Mouse (Mus musculus) G1E (cell line): Measurements from ENCODE around the gene Mfsd12. TPM values are rescaled to one million over a fixed set of nuclear protein-coding genes. Genes with fewer than 3 reads are reported as not detected.

Experiments
- ATAC-seq: 2 replicates; pipeline ENCODE4 v1.8.0; 2016; ENCODE audit warnings: mild to moderate bottlenecking; ENCODE audit not compliant: insufficient number of reproducible peaks, poor library complexity, low FRiP score, severe bottlenecking; ENCODE audit errors: extremely low read depth
- DNase-seq: peaks from one replicate; pipeline ENCODE4 v3.0.0; 2012; ENCODE audit warnings: low spot score
- H3K27me3 ChIP-seq: 2 replicates; pipeline ENCODE4 v1.6.1; 2012; ENCODE audit warnings: mild to moderate bottlenecking, low read length, inconsistent platforms; ENCODE audit not compliant: insufficient read depth
- H3K36me3 ChIP-seq: replicated peaks from 2 replicates; pipeline ENCODE3; 2012; ENCODE audit warnings: mild to moderate bottlenecking, inconsistent platforms
- H3K4me1 ChIP-seq: 2 replicates; pipeline ENCODE4 v1.6.1; 2012; ENCODE audit warnings: low read depth, low read length, inconsistent platforms, mixed read lengths; ENCODE audit not compliant: insufficient read depth
- H3K4me3 ChIP-seq: 2 replicates; pipeline ENCODE4 v1.5.1; 2012; ENCODE audit warnings: low read depth, mild to moderate bottlenecking, inconsistent platforms, low read length, moderate library complexity, mixed read lengths
- H3K9me3 ChIP-seq: replicated peaks from 2 replicates; pipeline ENCODE4 v1.6.1; 2012; ENCODE audit warnings: inconsistent platforms
- CTCF ChIP-seq: IDR thresholded peaks from 2 replicates; pipeline ENCODE4 v1.5.1; 2012; ENCODE audit warnings: low read depth, low read length, inconsistent platforms, mixed read lengths
- GATA1 ChIP-seq: IDR thresholded peaks from 2 replicates; pipeline ENCODE4 v1.6.1; 2012; ENCODE audit warnings: borderline replicate concordance, low read length, inconsistent platforms, mixed read lengths
- GATA2 ChIP-seq: IDR thresholded peaks from 2 replicates; pipeline ENCODE4 v1.6.1; 2012; ENCODE audit warnings: low read depth, low read length, inconsistent platforms, borderline replicate concordance
- POLR2AphosphoS5 ChIP-seq: IDR thresholded peaks from 2 replicates; pipeline ENCODE4 v1.6.1; 2012; ENCODE audit warnings: low read depth, low read length, inconsistent platforms; ENCODE audit not compliant: insufficient replicate concordance
- TAL1 ChIP-seq: conservative IDR thresholded peaks from 2 replicates; pipeline ENCODE4 v1.6.1; 2012; ENCODE audit warnings: low read depth, low read length, inconsistent platforms, mixed read lengths
- polyA plus RNA-seq: library from polyadenylated mRNA; stranded (reverse); fragments of >175 nt; gene quantifications from 2 replicates; pipeline ENCODE4 v1.2.3, GENCODE M21; 2012
- total RNA-seq, 2 experiments: library from RNA; stranded (forward) in 1 of 2; stranded (reverse) in 1 of 2; fragments of 200-1000 nt in 1 of 2; fragments of >200 nt in 1 of 2; fragmentation: Nextera tagmentation in 1 of 2; gene quantifications; 2 replicates each; pipeline ENCODE4 v1.2.3; 2014 to 2017

Gene Mfsd12
- total and polyA plus RNA-seq, 3 experiments: 13.1 to 46.7 (median 14.4) TPM

DNA sequence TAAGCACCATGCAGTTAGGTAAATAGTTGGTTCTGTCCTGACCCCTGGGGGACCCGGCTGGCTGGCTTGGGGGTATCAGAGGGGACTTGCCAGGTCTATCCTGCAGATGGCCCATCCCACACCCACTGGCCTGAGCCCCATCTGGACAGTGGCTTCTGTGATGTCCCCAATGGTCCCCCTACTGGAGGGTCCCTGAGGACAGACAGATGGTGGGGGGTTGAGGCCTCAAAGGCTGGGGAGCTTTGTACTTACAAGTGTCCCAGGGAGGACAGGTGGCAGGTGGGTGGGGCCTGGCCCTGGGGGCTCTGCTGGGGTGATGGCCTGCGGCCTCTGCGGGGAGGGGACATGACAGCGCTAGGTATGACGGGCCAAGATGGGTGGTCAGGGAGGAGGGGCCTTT, 42.0 kb downstream of the Mfsd12 start:
- H3K36me3 ChIP-seq: peaks cover 27% of the 10 kb centered on the region
- H3K27me3 ChIP-seq: peaks cover 35% of the 10 kb centered on the region; the same call in 1 of the 2 replicates
- no peak overlapping the region for H3K4me3 ChIP-seq
- no peak for DNase-seq
- H3K4me1 ChIP-seq: peaks cover 28% of the 10 kb centered on the region
- TF ChIP-seq TAL1 (no peak), POLR2AphosphoS5 (no peak)
- H3K9me3 ChIP-seq: no peaks in the 10 kb centered on the region
- no peak for ATAC-seq

DNA sequence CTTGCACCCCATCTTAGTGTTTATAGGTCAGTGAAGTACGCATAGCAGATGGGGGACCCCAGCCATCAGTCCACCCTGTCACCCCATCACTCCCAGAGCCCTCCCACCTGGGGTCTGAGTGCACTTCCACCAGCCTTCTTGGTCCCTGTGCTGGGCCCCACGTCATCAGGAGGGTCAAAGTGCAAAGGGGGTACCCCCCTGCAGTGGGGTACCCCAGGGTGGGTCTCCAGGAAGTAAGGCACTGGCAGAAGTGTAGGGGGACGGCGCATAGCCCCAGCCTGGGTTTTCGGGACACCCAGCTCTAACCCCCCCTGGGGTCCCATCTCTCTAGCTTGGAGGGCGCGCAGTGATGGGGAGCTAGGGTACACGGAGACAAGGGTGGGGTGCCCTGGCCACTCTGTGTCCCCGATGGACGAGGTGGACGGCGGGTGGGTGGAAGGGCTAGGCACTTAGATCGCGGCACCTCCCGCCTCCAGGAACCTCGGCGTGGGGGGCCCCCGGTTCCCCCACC, 42.6 kb downstream of the Mfsd12 start:
- H3K4me1 ChIP-seq: peaks cover 34% of the 10 kb centered on the region
- H3K36me3 ChIP-seq: peaks cover 32% of the 10 kb centered on the region
- ATAC-seq (no peak), DNase-seq (no peak)
- TF ChIP-seq POLR2AphosphoS5: no peak
- TF ChIP-seq GATA1: no peak
- no peak for TF ChIP-seq CTCF
- TF ChIP-seq TAL1: no peak
- TF ChIP-seq GATA2: no peak
- H3K27me3 ChIP-seq: peaks cover 35% of the 10 kb centered on the region; the same call in 1 of the 2 replicates
- no peaks in the 10 kb centered on the region for H3K9me3 ChIP-seq
- H3K4me3 ChIP-seq: no peak overlapping the region

DNA sequence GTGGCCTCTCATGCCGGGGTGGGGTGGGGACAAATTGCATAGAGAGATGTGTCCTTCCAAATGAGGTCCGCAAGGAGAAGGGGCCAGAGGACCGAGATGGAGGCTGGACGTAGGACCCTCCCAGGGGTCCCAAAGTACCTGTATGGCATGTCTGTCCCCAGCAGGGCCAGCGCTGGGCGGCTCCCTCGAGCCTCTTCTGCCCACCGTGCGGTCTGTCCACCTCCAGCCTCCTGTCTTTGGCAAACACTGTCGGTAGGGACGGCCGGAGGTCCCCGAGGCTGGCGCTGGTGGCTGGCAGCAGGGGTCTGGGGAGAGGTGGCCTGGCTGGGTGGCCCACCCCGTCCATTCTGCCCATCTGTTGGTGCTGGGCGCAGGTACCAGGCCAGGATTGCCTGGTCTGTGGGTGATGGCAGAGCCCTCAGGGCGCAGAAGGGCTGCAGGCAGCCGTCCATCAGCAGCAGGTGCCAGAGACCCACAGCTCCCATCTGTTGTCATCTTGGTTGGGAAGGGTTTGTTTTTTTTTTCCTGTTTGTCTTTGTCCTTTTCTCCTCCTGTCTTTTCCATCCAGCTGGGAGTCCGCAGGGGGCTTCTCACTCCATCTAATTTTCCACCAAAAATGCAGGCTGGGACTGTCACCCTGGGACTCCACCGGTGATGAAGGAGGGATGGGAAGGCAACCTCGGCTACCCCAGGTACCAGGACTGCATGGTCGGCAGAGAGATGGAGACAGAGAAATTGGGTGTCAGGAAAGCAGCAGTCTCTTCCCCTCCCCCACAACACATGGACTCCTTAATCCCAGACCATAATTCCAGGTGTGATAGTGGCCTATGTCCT, 43.3 kb downstream of the Mfsd12 start:
- no peak for ATAC-seq
- TF ChIP-seq CTCF: no peak
- no peak for TF ChIP-seq POLR2AphosphoS5
- no peak for TF ChIP-seq GATA2
- no peak for TF ChIP-seq GATA1
- no peak for TF ChIP-seq TAL1
- H3K36me3 ChIP-seq: peaks cover 35% of the 10 kb centered on the region
- H3K9me3 ChIP-seq: no peaks in the 10 kb centered on the region
- peaks cover 40% of the 10 kb centered on the region for H3K4me1 ChIP-seq
- peaks cover 35% of the 10 kb centered on the region; the same call in 1 of the 2 replicates for H3K27me3 ChIP-seq
- H3K4me3 ChIP-seq: no peak overlapping the region
- DNase-seq: no peak

DNA sequence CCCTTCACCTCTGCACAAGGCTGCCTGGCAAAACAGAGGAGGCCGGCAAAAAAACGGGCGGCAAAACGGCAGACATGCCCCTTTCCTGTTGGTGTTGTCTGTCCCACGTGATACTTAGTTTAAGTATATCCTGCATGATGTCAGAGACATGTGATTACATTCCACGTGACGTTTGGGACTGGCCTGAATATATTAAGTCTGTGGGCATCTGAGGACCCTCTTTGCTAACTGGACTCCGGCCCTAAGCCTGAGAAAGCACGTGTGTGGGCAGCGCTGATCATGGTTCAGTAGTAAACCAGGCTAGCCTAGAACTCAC, 43.9 kb downstream of the Mfsd12 start:
- peaks cover 45% of the 10 kb centered on the region for H3K4me1 ChIP-seq
- no peak for ATAC-seq
- H3K4me3 ChIP-seq: no peak overlapping the region
- H3K36me3 ChIP-seq: peaks cover 40% of the 10 kb centered on the region
- H3K27me3 ChIP-seq: peaks cover 37% of the 10 kb centered on the region; the same call in 1 of the 2 replicates
- no peak for DNase-seq
- no peaks in the 10 kb centered on the region for H3K9me3 ChIP-seq
- TF ChIP-seq TAL1 (no peak), GATA2 (no peak), GATA1 (no peak), POLR2AphosphoS5 (no peak), CTCF (no peak)

DNA sequence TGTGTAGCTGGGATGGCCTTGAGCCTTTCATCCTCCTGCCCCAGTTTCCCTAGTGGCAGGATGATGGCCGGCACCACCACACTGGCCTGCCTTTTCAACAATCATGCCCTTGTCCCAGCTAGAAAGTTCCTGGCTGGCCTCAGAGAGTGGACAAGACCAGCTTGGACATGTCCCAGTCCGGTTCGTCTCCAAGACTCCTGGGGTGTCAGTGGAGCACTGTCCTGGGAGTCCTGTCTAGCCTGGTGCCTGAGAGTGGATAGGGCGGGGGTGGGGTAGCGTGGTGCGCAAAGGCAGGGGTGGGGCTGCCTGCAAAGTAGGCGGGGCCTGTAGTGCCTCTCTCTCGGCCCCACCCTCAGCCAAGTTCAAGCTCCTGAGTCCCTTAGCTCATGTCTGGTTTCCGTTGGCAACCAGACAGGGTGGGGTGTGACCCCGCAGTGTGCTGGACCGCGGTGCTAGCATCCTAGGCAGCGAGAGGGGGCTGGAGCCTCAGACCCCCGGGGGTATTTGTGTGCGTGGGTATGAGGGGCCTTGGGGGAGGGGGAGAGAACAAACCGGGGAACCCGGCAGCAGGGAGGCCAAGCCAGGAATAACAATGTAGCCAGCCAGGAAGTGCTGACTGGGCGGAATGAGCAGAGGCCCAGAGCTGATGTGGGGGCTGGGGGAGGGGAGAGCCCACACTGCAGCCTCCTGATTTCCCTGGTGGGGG, 44.4 kb downstream of the Mfsd12 start:
- peak; percentile 79 for ATAC-seq
- Histone ChIP-seq H3K4me1 (peaks cover 51% of the 10 kb centered on the region), H3K4me3 (peak overlapping the region; percentile 20; the same call in 1 of the 2 replicates), H3K27me3 (peaks cover 40% of the 10 kb centered on the region; the same call in 1 of the 2 replicates), H3K36me3 (peaks cover 44% of the 10 kb centered on the region), H3K9me3 (no peaks in the 10 kb centered on the region)
- TF ChIP-seq GATA1 (no peak), POLR2AphosphoS5 (no peak), CTCF (no peak), TAL1 (no peak), GATA2 (no peak)
- DNase-seq: no peak

DNA sequence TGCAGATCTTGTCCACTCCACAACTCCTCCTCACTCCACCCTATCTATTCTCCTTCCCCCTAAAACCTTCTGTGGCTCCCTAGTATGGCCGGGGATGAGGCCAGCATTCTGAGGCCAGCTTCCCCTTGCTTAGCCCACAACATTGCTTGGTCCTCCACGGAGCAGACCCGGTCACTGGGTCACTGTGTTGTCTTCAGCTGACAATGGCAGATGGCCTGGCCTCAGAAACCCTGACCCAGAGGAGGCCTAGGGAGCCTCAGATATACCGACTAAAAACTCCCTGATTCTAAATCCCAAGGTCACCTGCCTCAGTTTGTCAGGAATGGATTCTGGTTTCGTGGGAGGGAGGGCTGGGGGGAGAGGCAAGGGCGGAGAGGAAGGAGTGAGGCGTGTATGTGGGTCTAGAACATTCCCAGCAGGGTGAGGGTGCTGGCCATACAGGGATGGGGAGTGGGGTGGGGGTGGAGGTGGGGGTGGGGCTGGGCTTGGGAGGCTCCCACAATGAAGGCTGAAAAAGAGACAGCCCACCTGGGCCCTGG, 45.0 kb downstream of the Mfsd12 start:
- Histone ChIP-seq H3K9me3 (no peaks in the 10 kb centered on the region), H3K4me3 (no peak overlapping the region; the same call in 1 of the 2 replicates), H3K27me3 (peaks cover 43% of the 10 kb centered on the region; the same call in 1 of the 2 replicates), H3K4me1 (peaks cover 56% of the 10 kb centered on the region), H3K36me3 (peaks cover 44% of the 10 kb centered on the region)
- no peak for TF ChIP-seq TAL1
- no peak for TF ChIP-seq POLR2AphosphoS5
- TF ChIP-seq GATA1: no peak
- TF ChIP-seq CTCF: no peak
- TF ChIP-seq GATA2: no peak
- DNase-seq: no peak
- no peak for ATAC-seq
